Mouse (Mus musculus): ENCODE results near the gene Casp2. TPM values are rescaled to one million over a fixed set of nuclear protein-coding genes. Genes with fewer than 3 reads are reported as not detected.

Gene Casp2
- 100 to 1,000 TPM; 113 to 126 TPM for total RNA-seq (2023)

DNA sequence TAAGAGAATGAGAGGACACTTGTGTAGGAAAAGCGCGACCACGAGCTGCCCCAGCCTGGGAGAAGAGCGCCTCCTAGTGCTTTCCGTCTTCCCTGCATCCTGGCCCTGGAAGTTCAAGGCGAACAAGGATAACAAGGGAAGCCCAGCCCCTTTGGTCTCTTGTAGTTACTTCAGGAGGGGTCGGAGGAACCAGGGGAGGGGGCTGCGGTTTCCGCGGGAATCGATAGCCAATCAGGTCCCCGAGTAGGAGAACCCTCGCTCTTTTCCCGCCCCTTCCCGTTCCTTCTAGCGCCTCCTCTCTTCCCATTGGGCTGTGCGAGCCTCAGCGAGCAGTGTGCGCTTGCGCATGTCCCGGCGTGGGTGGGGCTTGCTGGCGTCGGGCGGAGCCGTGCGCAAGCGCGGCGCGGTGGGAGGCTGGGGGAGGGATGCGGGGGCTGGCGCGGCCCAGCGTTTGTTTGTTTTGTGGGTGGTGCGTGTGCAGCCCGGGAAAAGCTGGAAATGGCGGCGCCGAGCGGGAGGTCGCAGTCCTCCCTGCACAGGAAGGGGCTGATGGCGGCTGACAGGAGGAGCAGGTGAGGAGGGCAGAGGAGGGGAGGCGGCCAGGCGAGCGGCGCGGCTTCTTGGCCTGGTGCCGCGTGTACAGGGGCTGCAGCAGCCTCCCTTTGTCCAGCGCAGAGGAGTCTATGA lies at the start of gene Casp2:
Casp2 (plus strand) TSS at position 360 of the 687 bp plus-strand sequence.

DNA sequence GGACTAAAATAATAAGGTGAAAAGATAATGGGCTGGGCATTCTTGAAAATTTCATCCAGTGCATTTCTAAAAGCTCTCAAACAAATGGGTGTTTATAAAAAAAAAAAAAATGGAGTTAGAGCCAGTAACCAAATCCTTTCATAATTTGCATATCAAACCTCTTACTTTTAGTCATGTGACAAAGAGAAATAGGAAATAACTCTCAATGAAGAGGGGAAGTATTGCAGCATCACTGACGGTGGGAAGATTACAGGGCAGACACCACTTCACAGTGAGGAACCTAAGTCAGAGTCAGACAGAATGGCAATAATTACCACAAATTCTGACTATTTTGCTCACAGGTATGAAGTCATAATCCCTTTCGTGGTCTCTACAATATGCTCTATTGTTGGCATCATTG lies 49.8 kb upstream of the Casp2 start, which contains the start of gene Tas2r144:
Tas2r144 (plus strand) TSS at position 301 of the 400 bp plus-strand sequence.

DNA sequence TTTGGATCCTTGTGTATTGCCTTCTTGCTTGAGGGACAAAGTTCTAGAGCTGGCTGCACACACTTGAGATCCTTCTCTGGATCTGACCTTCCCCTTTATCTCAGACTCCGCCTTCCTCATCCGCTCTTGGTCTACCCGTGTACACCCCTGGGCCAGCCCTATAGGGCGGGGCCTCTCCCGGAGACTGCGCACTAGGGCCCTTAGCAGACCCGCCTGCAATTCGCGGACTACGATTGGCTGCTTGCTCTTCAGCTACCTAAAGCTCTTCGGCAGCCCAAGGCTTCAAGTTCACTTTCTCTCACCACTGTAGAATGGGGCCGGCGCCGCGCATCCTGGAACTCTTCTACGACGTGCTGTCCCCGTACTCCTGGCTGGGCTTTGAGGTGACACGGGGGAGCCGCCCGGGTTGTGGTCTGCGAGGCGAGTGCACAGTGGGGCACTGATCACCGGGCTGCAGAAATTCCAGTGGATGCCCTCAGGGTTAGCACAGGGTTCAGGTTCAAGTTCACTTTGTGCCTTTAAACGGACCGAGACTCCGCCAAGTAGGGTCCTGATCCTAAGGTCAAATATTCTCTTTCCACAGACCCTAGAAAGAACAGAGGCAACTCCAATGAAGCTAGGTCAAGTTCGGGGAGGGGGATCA lies 19.0 kb upstream of the Casp2 start, which contains the start of gene Gstk1:
Gstk1 (plus strand) TSS at position 225 of the 643 bp plus-strand sequence.

DNA sequence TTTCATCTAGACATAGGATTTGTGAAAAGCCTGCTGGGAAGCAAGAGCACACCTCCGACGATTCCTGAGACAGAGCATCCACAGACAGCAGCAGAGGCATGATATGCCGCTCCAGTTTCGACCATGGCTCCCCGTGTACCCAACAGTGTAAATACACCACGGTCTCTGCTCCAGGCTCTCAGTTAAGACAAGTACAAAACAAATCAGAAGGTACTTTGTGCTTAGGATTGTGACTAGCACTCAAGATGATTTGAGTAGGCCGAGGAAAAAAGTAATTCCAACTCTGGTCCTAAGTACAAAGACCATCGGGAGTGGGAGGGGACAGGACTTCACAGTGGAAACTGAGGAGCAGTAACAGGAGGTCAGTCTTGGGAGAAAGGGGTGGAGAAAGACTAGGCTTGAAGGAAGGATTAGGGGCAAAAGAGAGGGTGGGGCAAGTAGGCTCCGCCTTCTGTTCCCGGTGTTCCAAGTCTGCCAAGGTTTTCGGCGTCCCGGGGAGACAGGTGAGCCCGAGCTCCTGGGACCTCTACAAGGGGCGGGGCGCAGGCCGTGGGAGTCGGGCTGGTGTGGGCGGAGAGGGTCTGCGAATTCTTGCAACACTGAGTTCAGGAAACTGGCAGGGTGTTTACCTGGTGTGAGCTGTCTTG lies 3.1 kb upstream of the Casp2 start, which contains the start of gene Tmem139:
Tmem139 (plus strand) TSS at position 447 of the 647 bp plus-strand sequence.

DNA sequence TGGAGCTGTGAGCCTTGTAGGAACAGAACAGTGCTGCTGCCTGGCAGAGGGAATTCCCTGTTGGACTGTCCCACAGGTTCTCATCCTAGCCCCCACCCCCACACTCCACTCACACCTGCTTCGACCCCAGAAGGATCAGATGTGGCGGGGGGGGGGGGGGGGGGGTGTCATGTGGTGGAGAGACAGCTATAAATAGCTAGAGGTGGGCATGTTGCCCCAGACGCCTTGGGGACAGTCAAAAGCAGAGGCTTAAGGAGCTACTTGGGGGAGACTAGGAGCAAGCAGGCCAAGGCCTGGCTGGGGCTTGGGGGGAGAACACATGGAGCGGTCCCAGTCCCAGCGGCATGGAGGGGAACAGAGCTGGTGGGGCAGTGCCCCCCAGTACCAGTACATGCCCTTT lies 21.7 kb downstream of the Casp2 start, which contains the start of gene Clcn1:
Clcn1 (plus strand) TSS at position 238 of the 400 bp plus-strand sequence.

DNA sequence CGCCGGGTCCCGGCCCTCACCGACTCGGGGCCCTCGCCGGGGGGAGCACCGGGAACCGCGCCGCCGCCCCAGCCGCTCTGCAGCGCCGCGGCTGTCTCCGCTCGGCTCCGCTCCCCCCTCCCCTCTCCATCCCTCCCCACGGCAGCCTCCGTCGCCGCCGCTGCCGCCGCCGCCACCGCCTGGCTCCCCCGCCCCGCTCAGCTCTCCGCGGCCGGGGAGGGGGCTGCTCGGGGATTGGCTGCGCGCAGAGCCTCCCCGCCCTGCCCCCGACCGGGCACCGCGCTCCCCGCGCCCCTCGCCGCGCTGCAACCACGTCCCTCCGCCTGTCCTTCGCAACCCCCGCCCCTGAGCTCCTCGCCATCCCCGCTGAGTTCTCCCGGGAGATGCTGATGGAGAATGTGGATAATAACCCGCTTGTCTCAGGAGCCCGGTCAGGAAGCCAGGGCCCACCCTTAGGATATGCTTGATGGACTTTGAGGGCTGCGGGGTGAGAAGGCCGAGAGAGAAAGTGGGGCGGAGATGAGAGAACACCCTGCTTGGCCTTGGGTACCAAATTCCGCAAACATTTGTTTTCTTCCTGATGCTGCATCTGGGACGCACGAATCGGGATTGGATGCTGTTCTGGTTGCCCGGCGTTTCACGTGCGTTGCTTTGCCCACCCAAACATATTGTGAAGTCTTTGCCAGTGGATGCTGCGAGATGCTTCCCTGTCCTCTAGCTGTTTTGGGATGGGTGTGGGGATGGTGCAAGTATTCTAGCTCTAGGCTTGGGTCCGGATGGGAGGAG lies 59.9 kb downstream of the Casp2 start, which contains the start of gene Fam131b:
Fam131b (minus strand) TSS at position 162 of the 786 bp plus-strand sequence.

Other genes starting within 250 kb of the Casp2 start
- gene Sva, start 226.6 kb upstream of the Casp2 start, total RNA-seq (2023), result not detected
- gene Tas2r139, start 124.0 kb upstream of the Casp2 start, total RNA-seq (2023), result not detected
- not detected for gene Tas2r144, start 49.7 kb upstream of the Casp2 start, total RNA-seq (2023)
- gene Gstk1, start 19.1 kb upstream of the Casp2 start, total RNA-seq (2023), result 1 to 10 TPM; 4.4 to 5.6 TPM
- gene Tmem139, start 3.0 kb upstream of the Casp2 start, total RNA-seq (2023), result not detected
- 1 to 10 TPM; 1.5 to 2.1 TPM for gene Clcn1, start 21.7 kb downstream of the Casp2 start, total RNA-seq (2023)
- gene Fam131b, start 59.7 kb downstream of the Casp2 start, total RNA-seq (2023), result not detected
- 10 to 100 TPM; 67.0 to 88.6 TPM for gene Zyx, start 84.6 kb downstream of the Casp2 start, total RNA-seq (2023)
- gene Epha1, start 108.3 kb downstream of the Casp2 start, total RNA-seq (2023), result not detected
- under 1 TPM in 1 of 2 experiments, not detected in 1; 0.64 TPM for gene Tas2r143, start 135.3 kb downstream of the Casp2 start, total RNA-seq (2023)
- not detected for gene Tas2r135, start 140.4 kb downstream of the Casp2 start, total RNA-seq (2023)
- not detected for gene Tas2r126, start 169.6 kb downstream of the Casp2 start, total RNA-seq (2023)
- not detected for gene Olfr458, start 200.2 kb downstream of the Casp2 start, total RNA-seq (2023)
- gene Olfr457, start 211.3 kb downstream of the Casp2 start, total RNA-seq (2023), result not detected
- not detected for gene Olfr456, start 222.2 kb downstream of the Casp2 start, total RNA-seq (2023)